Mouse (Mus musculus): ENCODE measurements at regions not wholly inside any gene's neighbourhood (a gene's known extent, or its start where the extent isn't known, plus 50 kb on each side); places are given as distances from the start of the nearest gene placed in this dataset.

GRCm38 (mm10) chr1:23520113-23520512, 122.5 kb upstream of the Ogfrl1 start:
- Histone ChIP-seq H3K36me3 (no peaks in the 10 kb centered on the region), H3K27me3 (no peaks in the 10 kb centered on the region), H3K27ac (replicated peaks) (no peak overlapping the region), H3K9me3 (replicated peaks) (no peaks in the 10 kb centered on the region), H3K9ac (no peak overlapping the region), H3K4me3 (replicated peaks) (no peak overlapping the region), H3K4me1 (no peaks in the 10 kb centered on the region), H3K4me2 (replicated peaks) (no peak overlapping the region)
- no peak for ATAC-seq (ENCODE audit: insufficient number of reproducible peaks, low FRiP score, low TSS enrichment, low read depth)
- 19% methylated on average over 2 of the region's 2 CpGs for WGBS

- Histone ChIP-seq H3K9ac (no peak overlapping the region), H3K9me3 (replicated peaks) (no peaks in the 10 kb centered on the region), H3K4me2 (replicated peaks) (no peak overlapping the region), H3K27me3 (no peaks in the 10 kb centered on the region), H3K4me1 (no peaks in the 10 kb centered on the region), H3K36me3 (no peaks in the 10 kb centered on the region), H3K4me3 (replicated peaks) (no peak overlapping the region), H3K27ac (replicated peaks) (no peak overlapping the region)
- no peak for ATAC-seq (ENCODE audit: insufficient number of reproducible peaks, low FRiP score, low TSS enrichment, low read depth)
- 83% methylated on average over 3 of the region's 3 CpGs for WGBS
Observed at GRCm38 (mm10) chr1:23532659-23533058, 135.1 kb upstream of the Ogfrl1 start.

- H3K4me1 ChIP-seq, result no peaks in the 10 kb centered on the region
- H3K4me3 ChIP-seq (replicated peaks), result no peak overlapping the region
- 75% methylated on average over 10 of the region's 10 CpGs for WGBS
Observed at GRCm38 (mm10) chr1:23536621-23537020, 139.0 kb upstream of the Ogfrl1 start.

GRCm38 (mm10) chr1:23538419-23538818, 140.8 kb upstream of the Ogfrl1 start:
- Histone ChIP-seq H3K27ac (replicated peaks) (no peak overlapping the region), H3K4me3 (replicated peaks) (no peak overlapping the region), H3K9ac (no peak overlapping the region), H3K4me1 (no peaks in the 10 kb centered on the region), H3K4me2 (replicated peaks) (no peak overlapping the region), H3K9me3 (replicated peaks) (no peaks in the 10 kb centered on the region), H3K27me3 (no peaks in the 10 kb centered on the region), H3K36me3 (no peaks in the 10 kb centered on the region)
- ATAC-seq (ENCODE audit: insufficient number of reproducible peaks, low FRiP score, low TSS enrichment, low read depth), result no peak
- WGBS, result 40% methylated on average over 6 of the region's 6 CpGs

More at GRCm38 (mm10) chr1:23536621-23537020, 139.0 kb upstream of the Ogfrl1 start:
- no peaks in the 10 kb centered on the region for H3K36me3 ChIP-seq
- no peak overlapping the region for H3K27ac ChIP-seq (replicated peaks)
- H3K9me3 ChIP-seq (replicated peaks), result no peaks in the 10 kb centered on the region
- no peak overlapping the region for H3K9ac ChIP-seq
- no peaks in the 10 kb centered on the region for H3K27me3 ChIP-seq
- no peak for ATAC-seq (ENCODE audit: insufficient number of reproducible peaks, low FRiP score, low TSS enrichment, low read depth)
- H3K4me2 ChIP-seq (replicated peaks), result no peak overlapping the region

- H3K9ac ChIP-seq, result no peak overlapping the region
- no peak overlapping the region for H3K4me3 ChIP-seq (replicated peaks)
- no peaks in the 10 kb centered on the region for H3K36me3 ChIP-seq
- WGBS, result 78% methylated on average over 7 of the region's 7 CpGs
- ATAC-seq (ENCODE audit: insufficient number of reproducible peaks, low FRiP score, low TSS enrichment, low read depth), result no peak
- H3K27me3 ChIP-seq, result no peaks in the 10 kb centered on the region
- no peaks in the 10 kb centered on the region for H3K4me1 ChIP-seq
- no peaks in the 10 kb centered on the region for H3K9me3 ChIP-seq (replicated peaks)
- no peak overlapping the region for H3K27ac ChIP-seq (replicated peaks)
- H3K4me2 ChIP-seq (replicated peaks), result no peak overlapping the region
Observed at GRCm38 (mm10) chr1:23540594-23540993, 143.0 kb upstream of the Ogfrl1 start.

- no peak overlapping the region for H3K9ac ChIP-seq
- no peaks in the 10 kb centered on the region for H3K36me3 ChIP-seq
- H3K9me3 ChIP-seq (replicated peaks), result no peaks in the 10 kb centered on the region
- H3K4me1 ChIP-seq, result no peaks in the 10 kb centered on the region
- ATAC-seq (ENCODE audit: insufficient number of reproducible peaks, low FRiP score, low TSS enrichment, low read depth), result no peak
- no peak overlapping the region for H3K4me2 ChIP-seq (replicated peaks)
- H3K4me3 ChIP-seq (replicated peaks), result no peak overlapping the region
- H3K27ac ChIP-seq (replicated peaks), result no peak overlapping the region
- no peaks in the 10 kb centered on the region for H3K27me3 ChIP-seq
- WGBS, result 80% methylated on average over 3 of the region's 3 CpGs
Observed at GRCm38 (mm10) chr1:23555794-23556193, 158.2 kb upstream of the Ogfrl1 start.

GRCm38 (mm10) chr1:23568106-23568505, 170.5 kb upstream of the Ogfrl1 start:
- no peak overlapping the region for H3K27ac ChIP-seq (replicated peaks)
- H3K27me3 ChIP-seq, result no peaks in the 10 kb centered on the region
- no peak overlapping the region for H3K4me3 ChIP-seq (replicated peaks)
- no peak overlapping the region for H3K9ac ChIP-seq
- H3K4me1 ChIP-seq, result no peaks in the 10 kb centered on the region
- no peak overlapping the region for H3K4me2 ChIP-seq (replicated peaks)
- H3K36me3 ChIP-seq, result no peaks in the 10 kb centered on the region
- WGBS, result 84% methylated on average over 5 of the region's 5 CpGs
- ATAC-seq (ENCODE audit: insufficient number of reproducible peaks, low FRiP score, low TSS enrichment, low read depth), result no peak
- H3K9me3 ChIP-seq (replicated peaks), result no peaks in the 10 kb centered on the region

GRCm38 (mm10) chr1:23574461-23574860, 176.9 kb upstream of the Ogfrl1 start:
- Histone ChIP-seq H3K36me3 (no peaks in the 10 kb centered on the region), H3K4me1 (no peaks in the 10 kb centered on the region), H3K4me3 (replicated peaks) (no peak overlapping the region), H3K27me3 (no peaks in the 10 kb centered on the region), H3K9me3 (replicated peaks) (no peaks in the 10 kb centered on the region), H3K9ac (no peak overlapping the region), H3K27ac (replicated peaks) (no peak overlapping the region), H3K4me2 (replicated peaks) (no peak overlapping the region)
- ATAC-seq (ENCODE audit: insufficient number of reproducible peaks, low FRiP score, low TSS enrichment, low read depth), result no peak
- 79% methylated on average over 7 of the region's 7 CpGs for WGBS

- no peak for ATAC-seq (ENCODE audit: insufficient number of reproducible peaks, low FRiP score, low TSS enrichment, low read depth)
- H3K9ac ChIP-seq, result no peak overlapping the region
- H3K4me2 ChIP-seq (replicated peaks), result no peak overlapping the region
- H3K27me3 ChIP-seq, result no peaks in the 10 kb centered on the region
- no peak overlapping the region for H3K4me3 ChIP-seq (replicated peaks)
- no peaks in the 10 kb centered on the region for H3K9me3 ChIP-seq (replicated peaks)
- H3K4me1 ChIP-seq, result no peaks in the 10 kb centered on the region
- no peak overlapping the region for H3K27ac ChIP-seq (replicated peaks)
- H3K36me3 ChIP-seq, result no peaks in the 10 kb centered on the region
Observed at GRCm38 (mm10) chr1:23575005-23575404, 177.4 kb upstream of the Ogfrl1 start.

GRCm38 (mm10) chr1:23575515-23575914, 177.9 kb upstream of the Ogfrl1 start:
- H3K27ac ChIP-seq (replicated peaks), result no peak overlapping the region
- H3K9ac ChIP-seq, result no peak overlapping the region
- no peaks in the 10 kb centered on the region for H3K9me3 ChIP-seq (replicated peaks)
- H3K4me2 ChIP-seq (replicated peaks), result no peak overlapping the region
- H3K27me3 ChIP-seq, result no peaks in the 10 kb centered on the region
- H3K4me3 ChIP-seq (replicated peaks), result no peak overlapping the region
- no peak for ATAC-seq (ENCODE audit: insufficient number of reproducible peaks, low FRiP score, low TSS enrichment, low read depth)
- no peaks in the 10 kb centered on the region for H3K4me1 ChIP-seq
- 85% methylated on average over 2 of the region's 2 CpGs for WGBS
- H3K36me3 ChIP-seq, result no peaks in the 10 kb centered on the region

GRCm38 (mm10) chr1:23576150-23576549, 178.6 kb upstream of the Ogfrl1 start:
- ATAC-seq (ENCODE audit: insufficient number of reproducible peaks, low FRiP score, low TSS enrichment, low read depth), result no peak
- Histone ChIP-seq H3K36me3 (no peaks in the 10 kb centered on the region), H3K9me3 (replicated peaks) (no peaks in the 10 kb centered on the region), H3K27ac (replicated peaks) (no peak overlapping the region), H3K27me3 (no peaks in the 10 kb centered on the region), H3K4me1 (no peaks in the 10 kb centered on the region), H3K9ac (no peak overlapping the region), H3K4me3 (replicated peaks) (no peak overlapping the region), H3K4me2 (replicated peaks) (no peak overlapping the region)
- WGBS, result 58% methylated on average over 5 of the region's 5 CpGs

GRCm38 (mm10) chr1:23589414-23589942, 172.1 kb upstream of the B3gat2 start:
- no peak overlapping the region for H3K9ac ChIP-seq
- H3K27ac ChIP-seq (replicated peaks), result no peak overlapping the region
- H3K36me3 ChIP-seq, result no peaks in the 10 kb centered on the region
- no peaks in the 10 kb centered on the region for H3K27me3 ChIP-seq
- no peak overlapping the region for H3K4me3 ChIP-seq (replicated peaks)
- 58% methylated on average over 6 of the region's 6 CpGs for WGBS
- H3K9me3 ChIP-seq (replicated peaks), result no peaks in the 10 kb centered on the region
- H3K4me1 ChIP-seq, result no peaks in the 10 kb centered on the region
- H3K4me2 ChIP-seq (replicated peaks), result no peak overlapping the region
- ATAC-seq (ENCODE audit: insufficient number of reproducible peaks, low FRiP score, low TSS enrichment, low read depth), result no peak
